Mouse (Mus musculus) testis, adult 2 months (tissue): ENCODE measurements around the gene Gpr161. TPM values are rescaled to one million over a fixed set of nuclear protein-coding genes. Genes with fewer than 3 reads are reported as not detected.

Experiments used
- H3K27ac ChIP-seq: fragments of 200-500 bp; 2 replicates; pipeline ENCODE4 v1.5.1; 2012; ENCODE audit warnings: low read depth, low read length; ENCODE audit not compliant: control insufficient read depth, insufficient read depth
- H3K27me3 ChIP-seq: fragments of 200-500 bp; 2 replicates; pipeline ENCODE4 v1.6.1; 2012; ENCODE audit warnings: mild to moderate bottlenecking, low read length, moderate library complexity; ENCODE audit not compliant: control insufficient read depth, insufficient read depth
- H3K36me3 ChIP-seq: fragments of 200-500 bp; 2 replicates; pipeline ENCODE4 v1.6.1; 2012; ENCODE audit warnings: mild to moderate bottlenecking, low read length; ENCODE audit not compliant: control insufficient read depth, insufficient read depth
- H3K4me1 ChIP-seq: fragments of 200-500 bp; 2 replicates; pipeline ENCODE4 v1.6.1; 2012; ENCODE audit warnings: low read length; ENCODE audit not compliant: control insufficient read depth, insufficient read depth
- H3K4me3 ChIP-seq: fragments of 200-500 bp; 2 replicates; pipeline ENCODE4 v1.5.1; 2012; ENCODE audit warnings: low read depth, mild to moderate bottlenecking, low read length, moderate library complexity, mixed read lengths; ENCODE audit not compliant: control insufficient read depth
- CTCF ChIP-seq: fragments of 200-500 bp; IDR thresholded peaks from 2 replicates; pipeline ENCODE4 v1.5.1; 2012; ENCODE audit warnings: low read depth, mild to moderate bottlenecking, inconsistent platforms, low read length, moderate library complexity; ENCODE audit not compliant: control insufficient read depth, insufficient read depth, insufficient replicate concordance
- POLR2A ChIP-seq: fragments of 200-500 bp; IDR thresholded peaks from 2 replicates; pipeline ENCODE4 v1.6.1; 2012; ENCODE audit warnings: low read depth, mild to moderate bottlenecking, inconsistent platforms, low read length, moderate library complexity; ENCODE audit not compliant: control insufficient read depth
- polyA plus RNA-seq: library from polyadenylated mRNA; depleted of rRNA; stranded (reverse); fragments of >200 nt; gene quantifications from 2 replicates; pipeline ENCODE4 v1.2.3, GENCODE M21; 2012

The Gpr161 gene
- polyA plus RNA-seq, 1 experiment = 0.59 TPM

- Histone ChIP-seq H3K4me3 (no peak overlapping the region), H3K4me1 (no peaks in the 10 kb centered on the region), H3K27me3 (no peaks in the 10 kb centered on the region), H3K36me3 (no peaks in the 10 kb centered on the region), H3K27ac (no peak overlapping the region)
- no peak for TF ChIP-seq POLR2A
- no peak for TF ChIP-seq CTCF
These were observed 35.3 kb downstream of the Gpr161 start for GRCm38 (mm10) chr1:165330859-165331258.

- Histone ChIP-seq H3K4me3 (no peak overlapping the region), H3K36me3 (no peaks in the 10 kb centered on the region), H3K27ac (no peak overlapping the region), H3K4me1 (no peaks in the 10 kb centered on the region), H3K27me3 (no peaks in the 10 kb centered on the region)
- no peak for TF ChIP-seq CTCF
- TF ChIP-seq POLR2A = no peak
These were observed 37.2 kb downstream of the Gpr161 start for GRCm38 (mm10) chr1:165332797-165333196.

GRCm38 (mm10) chr1:165342126-165342525 is 46.5 kb downstream of the Gpr161 start:
- H3K36me3 ChIP-seq = no peaks in the 10 kb centered on the region; the same call in 1 of the 2 replicates
- no peak overlapping the region for H3K4me3 ChIP-seq
- TF ChIP-seq CTCF (no peak), POLR2A (no peak)
- no peaks in the 10 kb centered on the region for H3K27me3 ChIP-seq
- no peak overlapping the region for H3K27ac ChIP-seq
- H3K4me1 ChIP-seq = no peaks in the 10 kb centered on the region

- no peak overlapping the region for H3K27ac ChIP-seq
- no peaks in the 10 kb centered on the region for H3K36me3 ChIP-seq
- no peaks in the 10 kb centered on the region for H3K4me1 ChIP-seq
- H3K4me3 ChIP-seq = no peak overlapping the region
- TF ChIP-seq POLR2A (no peak), CTCF (no peak)
- H3K27me3 ChIP-seq = no peaks in the 10 kb centered on the region
These were observed 48.9 kb downstream of the Gpr161 start for GRCm38 (mm10) chr1:165344453-165344852.

- no peak for TF ChIP-seq CTCF
- Histone ChIP-seq H3K27me3 (no peaks in the 10 kb centered on the region), H3K36me3 (no peaks in the 10 kb centered on the region; the same call in 1 of the 2 replicates), H3K4me3 (no peak overlapping the region), H3K27ac (no peak overlapping the region), H3K4me1 (no peaks in the 10 kb centered on the region)
These were observed 53.0 kb downstream of the Gpr161 start for GRCm38 (mm10) chr1:165348627-165349026.

- no peak overlapping the region for H3K27ac ChIP-seq
- no peak overlapping the region for H3K4me3 ChIP-seq
- H3K27me3 ChIP-seq = no peaks in the 10 kb centered on the region
- H3K36me3 ChIP-seq = no peaks in the 10 kb centered on the region; the same call in 1 of the 2 replicates
- TF ChIP-seq POLR2A = no peak
- no peak for TF ChIP-seq CTCF
- no peaks in the 10 kb centered on the region for H3K4me1 ChIP-seq
These were observed 60.8 kb downstream of the Gpr161 start for GRCm38 (mm10) chr1:165356347-165356746.

GRCm38 (mm10) chr1:165363271-165363670 is 67.7 kb downstream of the Gpr161 start:
- Histone ChIP-seq H3K27me3 (no peaks in the 10 kb centered on the region), H3K36me3 (no peaks in the 10 kb centered on the region), H3K4me3 (no peak overlapping the region), H3K27ac (no peak overlapping the region), H3K4me1 (no peaks in the 10 kb centered on the region)
- TF ChIP-seq CTCF (no peak), POLR2A (no peak)

GRCm38 (mm10) chr1:165365057-165365456 is 69.5 kb downstream of the Gpr161 start:
- no peak overlapping the region for H3K27ac ChIP-seq
- no peak for TF ChIP-seq POLR2A
- no peak for TF ChIP-seq CTCF
- H3K4me3 ChIP-seq = no peak overlapping the region
- no peaks in the 10 kb centered on the region for H3K4me1 ChIP-seq
- no peaks in the 10 kb centered on the region for H3K27me3 ChIP-seq
- peaks cover 1% of the 10 kb centered on the region; the same call in 1 of the 2 replicates for H3K36me3 ChIP-seq
